Mouse (Mus musculus) liver, adult (tissue): ENCODE data around the gene Ppp1r3d.

Experiments
- GATA4 ChIP-seq: IDR thresholded peaks from 2 replicates; pipeline ENCODE4 v1.6.1; 2014; ENCODE audit warnings: mild to moderate bottlenecking, low read length; ENCODE audit not compliant: insufficient replicate concordance

The Ppp1r3d gene

GRCm38 (mm10) chr2:178414261-178415149 lies at the start of gene Ppp1r3d, which contains the start of gene Fam217b:
Gene Ppp1r3d (minus strand): TSS chr2:178414472.
Gene Fam217b (plus strand): TSS chr2:178414524.
- no peak for TF ChIP-seq GATA4

GRCm38 (mm10) chr2:178460353-178460752 lies 46.1 kb upstream of the Ppp1r3d start:
- no peak for TF ChIP-seq GATA4

- no peak for TF ChIP-seq GATA4
Measured at GRCm38 (mm10) chr2:178457414-178457813, 43.1 kb upstream of the Ppp1r3d start.

- TF ChIP-seq GATA4: no peak
Measured at GRCm38 (mm10) chr2:178454664-178455516, 40.6 kb upstream of the Ppp1r3d start.

GRCm38 (mm10) chr2:178450961-178451360 lies 36.7 kb upstream of the Ppp1r3d start:
- no peak for TF ChIP-seq GATA4

GRCm38 (mm10) chr2:178450236-178450635 lies 36.0 kb upstream of the Ppp1r3d start:
- TF ChIP-seq GATA4: no peak

GRCm38 (mm10) chr2:178449386-178449785 lies 35.1 kb upstream of the Ppp1r3d start:
- TF ChIP-seq GATA4: no peak

- no peak for TF ChIP-seq GATA4
Measured at GRCm38 (mm10) chr2:178437311-178437710, 23.0 kb upstream of the Ppp1r3d start.

GRCm38 (mm10) chr2:178433903-178434302 lies 19.6 kb upstream of the Ppp1r3d start:
- TF ChIP-seq GATA4: no peak

GRCm38 (mm10) chr2:178433495-178433894 lies 19.2 kb upstream of the Ppp1r3d start:
- TF ChIP-seq GATA4: no peak

- TF ChIP-seq GATA4: no peak
Measured at GRCm38 (mm10) chr2:178430231-178430630, 16.0 kb upstream of the Ppp1r3d start, which contains the start of gene Cdh26. Gene Cdh26 (plus strand): TSS chr2:178430531.

- no peak for TF ChIP-seq GATA4
Measured at GRCm38 (mm10) chr2:178429426-178429825, 15.2 kb upstream of the Ppp1r3d start.

- no peak for TF ChIP-seq GATA4
Measured at GRCm38 (mm10) chr2:178428676-178429075, 14.4 kb upstream of the Ppp1r3d start.

- TF ChIP-seq GATA4: no peak
Measured at GRCm38 (mm10) chr2:178428183-178428582, 13.9 kb upstream of the Ppp1r3d start.

- no peak for TF ChIP-seq GATA4
Measured at GRCm38 (mm10) chr2:178427181-178427580, 12.9 kb upstream of the Ppp1r3d start.

GRCm38 (mm10) chr2:178426229-178426628 lies 12.0 kb upstream of the Ppp1r3d start:
- no peak for TF ChIP-seq GATA4

- TF ChIP-seq GATA4: no peak
Measured at GRCm38 (mm10) chr2:178423223-178423622, 9.0 kb upstream of the Ppp1r3d start.
